Mouse (Mus musculus): ENCODE results near the gene Boll.

- TF ChIP-seq EP300 (IDR thresholded peaks at IDR 0.05; ENCODE audit: low read depth) = no peak
- TF ChIP-seq CTCF (IDR thresholded peaks at IDR 0.05; ENCODE audit: low read depth) = no peak
Observed at GRCm38 (mm10) chr1:55372626-55373025, 9.4 kb upstream of the Boll start.

All from heart, postnatal 0 days (tissue).